Mouse (Mus musculus): ENCODE results near the gene Abcg5.
A peak's percentile ranks its signal among the peaks of the same experiment; 100 is the strongest.

The Abcg5 gene

DNA sequence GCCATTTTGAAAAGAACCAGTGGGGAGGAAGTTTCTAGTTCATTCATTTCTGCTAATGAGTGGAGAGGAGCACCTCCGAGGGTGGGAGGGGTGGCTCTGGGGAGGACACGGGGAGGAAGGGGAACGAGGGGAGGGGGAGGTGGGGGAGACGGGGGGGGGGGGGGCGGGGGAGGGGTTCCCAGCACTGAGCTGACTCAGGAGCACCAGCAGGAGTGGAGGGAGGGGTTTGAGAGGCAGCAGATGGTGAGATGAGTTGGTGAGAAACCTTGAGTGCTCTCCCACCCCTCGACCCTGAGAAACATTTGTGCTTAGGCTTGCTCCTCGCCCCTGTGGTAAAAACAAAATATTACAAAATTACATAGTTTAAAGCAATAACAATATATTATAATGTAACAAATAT, 36.9 kb downstream of the Abcg5 start:
- no peak for DNase-seq (ENCODE audit: low read depth in 1 of 2, low spot score in 2 of 2)

DNA sequence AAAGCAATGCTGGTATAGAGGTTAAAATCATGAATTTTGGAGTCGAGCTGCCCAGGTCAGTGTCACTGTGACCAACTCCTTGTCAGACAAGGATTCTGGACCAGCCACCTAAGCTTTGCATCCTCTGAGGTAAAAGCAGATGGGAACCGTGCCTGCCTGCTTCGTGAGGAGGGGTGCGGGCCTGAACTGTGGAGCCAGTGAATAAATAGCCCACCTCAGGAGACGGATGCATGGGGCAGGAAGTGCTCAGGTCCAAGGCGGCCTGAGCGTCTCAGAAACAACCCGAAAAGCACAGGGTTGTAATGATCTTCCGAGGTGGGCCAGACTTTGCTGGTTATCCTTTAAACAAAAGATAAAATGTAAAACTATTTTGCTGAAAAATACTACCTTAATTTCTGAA, 37.7 kb downstream of the Abcg5 start:
- DNase-seq (ENCODE audit: low read depth in 1 of 2, low spot score in 2 of 2) = no peak

DNA sequence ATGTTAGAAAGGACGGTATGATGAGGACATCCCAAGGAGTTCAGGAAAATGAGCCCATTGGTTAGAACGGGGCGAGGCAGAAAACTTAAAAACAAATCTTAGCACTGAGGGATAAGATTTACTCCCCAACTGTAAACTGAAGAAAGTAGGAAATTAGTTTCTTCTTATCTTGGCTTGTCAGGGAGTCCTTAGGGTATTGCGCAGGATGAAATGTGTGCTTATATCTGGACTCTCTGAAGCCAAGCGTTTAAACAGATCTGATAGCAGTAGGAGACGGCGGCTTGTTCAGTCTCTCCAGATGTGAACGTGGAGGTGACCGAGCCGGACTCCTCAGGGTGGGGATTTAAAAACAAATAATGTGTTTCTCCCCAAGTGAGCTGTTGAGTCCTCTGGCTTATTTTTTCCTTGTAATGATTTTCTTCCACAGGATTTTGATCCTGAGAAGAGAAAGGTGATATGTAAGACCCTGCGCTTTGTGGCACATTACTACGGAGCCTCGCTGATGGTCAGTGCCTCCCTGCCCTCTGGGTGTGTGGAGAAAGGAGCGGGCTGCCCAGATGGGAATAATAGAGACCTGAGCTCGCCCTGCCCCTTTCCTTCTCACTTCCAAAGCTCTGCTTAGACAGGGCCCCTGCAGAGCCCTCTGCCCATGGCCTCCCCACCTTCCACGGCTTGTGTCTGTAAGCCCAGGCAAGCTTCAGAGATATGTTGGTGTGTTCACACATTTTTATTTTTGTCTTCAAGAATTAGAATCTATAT, 38.3 kb downstream of the Abcg5 start:
- DNase-seq (ENCODE audit: low read depth in 1 of 2, low spot score in 2 of 2) = no peak

DNA sequence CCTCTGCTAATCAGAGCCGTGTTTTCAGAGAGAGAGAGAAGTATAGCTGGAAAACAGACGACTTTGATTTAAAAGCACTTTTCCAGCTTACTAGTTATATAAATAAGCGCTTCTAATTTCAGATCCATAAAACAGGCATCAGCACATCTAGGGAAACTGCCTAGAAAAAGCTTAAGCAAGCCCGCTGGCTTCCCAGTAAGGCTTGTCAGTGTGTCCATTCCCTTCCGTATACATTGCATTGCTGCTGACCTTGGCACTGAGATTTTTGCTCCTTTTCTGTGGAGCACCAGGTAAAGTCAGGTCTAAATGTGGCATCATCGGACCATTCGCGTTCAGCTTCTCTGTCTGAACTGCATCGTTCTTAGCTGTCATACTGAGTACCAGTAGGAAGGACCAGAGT, 40.5 kb downstream of the Abcg5 start:
- no peak for DNase-seq (ENCODE audit: low read depth in 1 of 2, low spot score in 2 of 2)

DNA sequence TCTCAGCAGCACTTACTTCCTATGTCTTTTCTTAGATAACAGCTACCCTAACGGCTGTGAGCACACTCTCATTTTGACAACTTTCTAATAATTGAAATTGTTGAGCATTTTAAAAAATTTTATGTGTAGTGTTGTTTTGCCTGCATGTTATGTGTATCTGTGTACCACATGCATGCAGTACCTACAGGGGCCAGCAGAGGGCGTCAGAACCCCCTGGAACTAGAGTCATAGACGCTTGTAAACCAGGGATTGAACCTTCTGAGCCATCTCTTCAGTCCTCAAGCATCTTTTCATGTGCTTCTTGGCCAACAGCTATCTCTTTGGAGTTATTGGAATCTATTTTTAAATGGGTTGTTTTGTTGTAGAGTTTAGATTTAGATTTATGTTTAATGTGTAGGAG, 40.9 kb downstream of the Abcg5 start:
- DNase-seq (ENCODE audit: low read depth in 1 of 2, low spot score in 2 of 2) = peak; percentile 34 to 62

DNA sequence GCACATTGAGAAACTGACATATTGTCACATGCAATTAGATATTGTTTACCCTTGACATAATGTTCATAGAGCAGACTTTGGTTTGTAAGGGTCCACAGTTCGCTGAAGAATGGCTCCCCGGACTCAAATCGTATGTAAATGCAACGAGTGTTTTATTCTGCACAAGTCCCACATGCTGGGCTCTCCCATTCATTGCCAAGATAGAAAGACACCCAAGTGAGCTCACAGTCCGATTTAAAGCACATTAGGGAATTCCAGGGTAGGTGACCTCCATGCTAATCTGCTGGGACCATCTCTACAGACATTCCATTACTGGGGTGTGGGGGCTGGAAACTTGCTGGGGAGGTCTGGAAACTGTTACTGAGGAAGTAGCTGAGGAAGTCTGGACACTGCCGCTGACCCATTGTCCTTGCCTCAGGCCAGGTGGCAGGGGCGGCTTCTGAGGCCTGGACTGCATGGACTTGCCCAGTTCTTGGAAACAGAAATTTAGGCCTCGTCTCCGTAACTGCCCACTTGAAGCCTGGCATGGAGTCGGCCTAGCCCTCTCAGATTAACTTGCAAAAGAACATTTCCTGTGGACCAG, 42.9 kb downstream of the Abcg5 start:
- no peak for DNase-seq (ENCODE audit: low read depth in 1 of 2, low spot score in 2 of 2)

DNA sequence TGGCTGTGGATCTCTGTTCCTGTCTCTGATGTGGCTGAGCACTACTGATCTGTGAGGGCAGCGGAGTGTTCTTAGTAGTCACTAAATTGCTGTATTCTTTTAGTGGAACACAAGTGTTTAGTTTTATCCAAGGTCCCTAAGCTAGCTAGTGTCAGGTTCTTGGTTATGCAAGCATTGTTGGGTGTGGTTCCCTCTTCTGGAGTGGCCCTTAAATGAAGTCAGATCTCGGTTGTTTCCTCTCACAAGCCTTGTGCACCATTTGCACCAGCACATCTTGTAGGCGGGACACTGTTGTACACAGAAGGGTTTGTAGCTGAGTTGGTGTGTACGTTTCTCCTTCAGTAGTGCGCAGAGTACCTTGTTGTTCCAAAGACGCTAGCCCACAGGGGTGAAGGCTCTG, 44.8 kb downstream of the Abcg5 start:
- DNase-seq (ENCODE audit: low read depth in 1 of 2, low spot score in 2 of 2) = no peak

DNA sequence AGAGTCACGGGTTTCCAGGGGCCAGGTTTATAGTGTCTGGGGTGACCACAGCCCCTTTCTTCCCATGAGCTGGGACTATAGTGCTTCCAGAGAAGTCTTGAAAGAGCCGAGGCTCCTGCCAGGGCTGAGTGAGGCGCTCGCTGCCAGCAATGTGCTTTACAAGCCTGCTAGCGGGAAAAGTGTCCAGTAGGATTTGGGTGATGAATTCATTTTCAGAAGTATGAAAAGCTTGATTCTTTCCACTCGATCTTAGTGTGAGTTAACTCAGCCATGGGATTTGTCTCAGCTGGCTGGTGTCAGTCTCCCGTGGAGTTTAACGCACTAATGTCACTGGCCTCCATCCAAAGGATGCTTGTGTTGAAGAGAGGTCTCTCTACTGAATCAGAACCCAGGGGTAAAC, 46.5 kb downstream of the Abcg5 start:
- DNase-seq (ENCODE audit: low read depth in 1 of 2, low spot score in 2 of 2) = no peak

DNA sequence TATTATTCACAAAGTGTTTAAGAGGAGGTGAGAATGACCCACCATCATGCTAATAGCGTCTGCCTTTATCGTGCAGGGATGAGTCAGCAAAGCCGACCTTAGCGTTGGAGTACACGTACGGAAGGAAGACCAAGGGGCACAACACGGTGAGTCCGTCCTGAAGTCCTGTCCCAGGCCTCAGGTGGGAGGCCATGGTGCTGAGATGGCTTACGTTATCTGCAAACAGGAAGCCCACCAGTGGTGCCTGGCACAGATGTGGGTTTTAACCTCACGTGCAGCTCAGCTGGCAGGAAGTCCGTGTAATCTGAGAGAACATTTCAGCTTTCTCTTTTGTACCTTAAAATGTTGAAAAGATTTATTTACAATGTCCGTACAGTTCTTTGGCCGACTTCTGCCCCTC, 49.4 kb downstream of the Abcg5 start:
- DNase-seq (ENCODE audit: low read depth in 1 of 2, low spot score in 2 of 2) = no peak

DNA sequence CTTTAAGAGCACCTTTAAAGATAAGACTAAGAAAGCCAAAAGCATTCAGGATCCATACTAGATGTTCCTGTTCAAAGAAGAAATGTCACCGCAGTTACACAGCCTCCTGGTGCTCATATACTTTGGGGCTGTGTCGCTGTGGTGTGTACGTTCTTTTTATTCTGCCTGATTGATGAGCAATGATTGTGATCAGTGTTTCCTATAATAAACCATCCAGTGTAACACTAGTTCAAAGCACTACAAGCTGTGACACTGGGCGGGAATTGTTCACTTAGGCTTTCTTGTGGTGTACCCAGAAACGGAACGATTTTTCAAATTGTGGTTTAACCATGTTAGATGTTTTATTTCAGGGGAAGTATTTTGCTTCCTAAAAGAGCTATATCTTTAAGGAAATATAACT, 51.0 kb downstream of the Abcg5 start:
- DNase-seq (ENCODE audit: low read depth in 1 of 2, low spot score in 2 of 2) = no peak

DNA sequence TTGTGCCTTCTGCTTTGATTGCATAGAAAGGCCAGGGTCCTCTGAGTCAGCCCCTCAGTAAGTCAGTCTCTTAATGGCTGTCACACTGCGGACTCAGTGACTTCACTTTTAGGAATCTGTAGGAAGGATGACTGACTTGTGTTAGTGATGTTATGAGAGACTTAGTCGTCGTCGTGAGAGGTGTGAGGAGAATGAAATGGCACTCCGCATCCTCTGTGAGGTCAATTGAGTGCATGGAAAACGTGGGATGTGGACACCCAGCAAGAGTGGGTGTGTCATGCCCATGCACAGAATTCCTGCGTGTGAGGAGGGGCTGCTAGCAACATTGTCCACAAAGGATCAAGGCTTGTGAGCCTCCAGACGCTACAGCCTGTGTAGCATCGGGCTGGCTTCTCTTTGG, 54.2 kb downstream of the Abcg5 start:
- no peak for DNase-seq (ENCODE audit: low read depth in 1 of 2, low spot score in 2 of 2)

DNA sequence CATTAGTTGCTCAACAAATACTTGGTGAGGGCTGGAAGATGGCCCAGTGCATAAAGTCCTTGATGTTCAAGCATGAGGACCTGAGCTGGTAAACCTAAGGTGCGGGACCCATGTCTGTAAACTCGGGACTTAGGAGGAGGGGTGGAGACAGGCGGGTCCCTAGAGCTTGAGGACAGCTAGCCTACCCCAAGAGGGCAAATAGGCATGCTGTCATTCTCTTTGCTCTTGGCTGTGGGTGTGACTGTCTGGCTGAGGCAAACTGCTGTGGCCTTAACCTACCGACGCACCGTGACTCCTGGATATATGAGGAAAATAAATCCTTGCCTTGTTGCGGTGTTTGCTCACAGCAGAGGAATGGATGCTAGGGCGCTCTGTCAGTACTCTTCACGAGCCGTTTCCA, 55.1 kb downstream of the Abcg5 start:
- DNase-seq (ENCODE audit: low read depth in 1 of 2, low spot score in 2 of 2) = no peak

DNA sequence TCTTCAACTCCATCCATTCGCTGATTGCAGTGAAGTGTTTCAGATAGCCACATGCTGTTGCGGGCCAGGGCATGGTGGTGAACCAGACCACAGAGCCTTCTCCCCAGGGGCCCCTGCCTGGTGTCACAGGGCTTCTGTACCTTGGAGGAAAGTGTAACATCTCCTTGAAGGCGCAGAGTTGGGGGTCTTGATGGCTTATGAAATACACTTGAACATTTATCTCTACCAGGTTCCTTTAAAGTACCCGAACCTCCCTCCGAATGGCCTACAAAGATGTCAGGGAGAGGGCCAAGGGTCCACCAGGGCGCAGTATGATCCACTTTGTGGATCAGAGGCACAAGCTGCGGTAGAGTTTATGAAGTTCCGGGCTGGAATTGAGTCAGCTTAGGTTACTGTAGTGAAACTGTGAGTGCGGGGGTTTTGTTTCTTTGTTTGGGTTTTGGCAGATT, 55.9 kb downstream of the Abcg5 start:
- DNase-seq (ENCODE audit: low read depth in 1 of 2, low spot score in 2 of 2) = no peak

DNA sequence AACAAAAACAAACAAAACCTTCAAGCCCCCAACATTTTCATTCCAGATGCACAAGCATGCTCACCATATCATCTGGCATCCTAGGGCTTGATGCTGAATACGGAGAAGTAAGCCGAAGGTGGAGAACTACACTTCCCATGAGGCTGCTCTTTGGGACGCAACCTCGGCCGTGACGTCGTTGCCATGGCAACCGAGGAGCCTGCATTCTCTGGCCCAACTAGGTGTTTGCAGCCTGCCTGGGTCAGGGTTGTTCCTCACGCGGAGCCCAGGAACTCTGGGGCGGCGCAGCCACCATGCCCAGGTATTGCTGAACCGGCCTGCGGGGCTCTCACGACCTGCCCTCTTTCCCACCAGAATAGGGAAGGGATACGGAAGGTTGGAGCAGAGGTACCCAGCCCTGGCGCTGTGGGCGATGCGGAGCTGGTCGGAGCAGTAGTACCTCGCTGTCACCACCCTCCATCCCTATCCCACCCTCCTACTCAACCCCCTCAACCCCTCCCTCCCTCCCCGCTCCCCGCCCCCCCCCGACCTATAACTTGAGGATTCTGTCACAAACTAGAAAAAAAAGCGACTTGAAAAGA, 56.4 kb downstream of the Abcg5 start, which contains the start of gene Dync2li1:
Gene Dync2li1, plus strand, starts transcription at position 221 of the 581 bp plus-strand sequence.
- peak; percentile 40 to 63 for DNase-seq (ENCODE audit: low read depth in 1 of 2, low spot score in 2 of 2)

DNA sequence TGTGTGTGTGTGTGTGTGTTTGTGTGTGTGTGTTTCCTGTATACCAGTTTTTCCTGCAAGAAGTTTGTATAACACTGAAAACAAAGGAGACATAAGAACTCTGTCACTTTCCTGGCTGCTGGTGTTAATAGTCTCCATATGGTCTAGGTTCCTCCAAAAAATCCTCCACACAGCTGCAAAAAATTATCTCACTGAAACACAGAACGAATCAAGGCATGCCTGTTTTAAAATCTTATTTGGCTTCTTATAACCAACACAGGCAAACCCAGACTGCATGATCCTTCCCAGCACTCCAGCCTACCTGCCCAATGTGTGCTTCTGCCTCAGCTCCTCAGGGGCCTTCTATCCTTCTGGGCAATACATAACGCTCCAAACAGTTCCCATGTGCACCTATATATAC, 59.9 kb downstream of the Abcg5 start:
- no peak for DNase-seq (ENCODE audit: low read depth in 1 of 2, low spot score in 2 of 2)

DNA sequence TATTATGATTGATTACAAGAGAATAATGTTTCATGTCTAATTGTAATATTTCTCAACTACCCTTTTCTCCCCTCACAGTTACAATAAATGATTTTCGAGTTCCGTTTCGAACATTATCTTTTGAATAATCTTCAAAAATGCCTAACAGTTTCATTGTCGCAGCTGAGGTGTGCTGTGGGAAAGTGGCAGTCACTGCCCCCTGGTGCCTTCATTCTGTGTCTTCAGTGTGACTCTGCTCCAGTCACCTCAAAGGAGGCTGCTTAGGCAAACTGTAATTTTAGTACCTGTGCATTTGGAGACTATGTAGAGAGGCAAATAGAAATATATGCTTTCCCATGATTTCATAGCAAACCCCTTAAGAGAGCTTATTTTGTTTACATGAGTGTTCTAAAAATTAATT, 60.8 kb downstream of the Abcg5 start:
- DNase-seq (ENCODE audit: low read depth in 1 of 2, low spot score in 2 of 2) = no peak

DNA sequence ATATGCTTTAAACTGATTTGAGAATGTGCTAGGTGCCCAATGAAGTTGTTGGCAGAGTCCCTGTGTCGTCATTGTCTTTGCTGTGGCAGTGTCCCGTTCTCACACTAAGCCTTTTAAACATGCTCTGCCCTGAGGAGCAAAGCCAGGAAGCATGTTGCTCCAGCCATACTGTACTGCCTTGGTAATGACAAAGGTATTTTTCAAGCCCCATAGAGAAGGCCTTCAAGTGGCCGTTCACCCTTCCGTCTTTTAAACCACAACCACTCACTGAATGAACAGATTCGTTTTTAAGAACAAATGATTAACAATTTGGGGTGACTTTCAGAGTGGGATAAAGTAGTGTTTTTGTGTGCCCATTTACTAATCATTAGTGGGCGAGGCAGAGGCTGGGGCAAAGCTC, 61.6 kb downstream of the Abcg5 start:
- DNase-seq (ENCODE audit: low read depth in 1 of 2, low spot score in 2 of 2) = no peak

DNA sequence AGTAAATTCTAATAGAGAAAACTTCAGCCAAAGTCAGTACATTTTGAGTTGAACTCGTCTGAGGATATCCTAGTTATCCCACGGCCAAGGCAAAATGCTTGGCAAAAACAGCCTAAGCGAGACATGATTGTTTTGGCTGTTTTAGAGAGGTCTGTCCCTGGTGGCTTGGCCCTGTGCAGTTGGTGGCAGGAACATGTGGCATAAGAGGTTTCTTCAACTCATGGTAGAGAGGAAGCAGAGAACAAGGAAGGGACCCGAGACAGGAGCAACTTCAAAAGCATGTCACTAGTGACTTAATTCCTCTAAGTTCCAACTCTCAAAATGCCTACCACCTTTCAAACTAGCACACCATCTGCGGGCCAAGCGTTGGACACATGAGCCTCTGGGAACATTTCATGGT, 62.2 kb downstream of the Abcg5 start:
- no peak for DNase-seq (ENCODE audit: low read depth in 1 of 2, low spot score in 2 of 2)

DNA sequence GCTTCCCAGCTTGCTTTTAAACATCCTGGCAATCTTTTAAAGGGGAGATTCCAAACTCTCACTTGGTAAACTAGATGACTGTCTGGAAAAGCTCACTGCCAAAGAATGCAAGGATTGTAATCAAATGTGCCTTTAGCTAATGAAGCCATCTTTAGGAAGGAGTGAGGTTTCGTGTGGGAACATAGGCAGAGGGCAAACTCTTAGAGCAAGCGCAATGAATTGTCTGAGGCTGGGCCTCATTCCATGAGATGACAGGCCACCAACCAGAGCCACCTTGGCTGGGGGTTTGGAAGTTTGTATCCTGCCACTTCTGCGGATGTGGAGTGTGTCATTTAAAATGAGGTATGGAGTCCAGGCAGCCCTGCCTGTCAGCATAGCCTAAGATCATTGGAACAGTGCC, 62.7 kb downstream of the Abcg5 start:
- no peak for DNase-seq (ENCODE audit: low read depth in 1 of 2, low spot score in 2 of 2)

DNA sequence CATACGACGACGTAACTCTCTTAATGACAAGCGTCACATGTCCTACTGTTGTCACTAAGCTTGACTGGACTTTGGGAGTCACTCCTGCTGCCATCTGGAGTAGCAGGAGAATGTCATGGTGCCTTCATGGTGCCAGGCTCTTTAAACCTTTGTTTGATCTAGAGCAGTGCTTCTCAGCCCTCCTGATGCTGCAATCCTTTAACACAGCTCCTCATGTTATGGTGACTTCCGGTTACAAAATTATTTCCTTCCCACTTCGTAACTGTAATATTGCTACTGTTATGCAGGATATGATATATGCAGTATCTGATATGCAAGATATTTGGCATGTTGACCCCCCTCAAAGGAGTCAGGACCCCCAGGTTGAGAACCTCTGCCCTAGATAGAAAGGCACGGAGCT, 63.7 kb downstream of the Abcg5 start:
- DNase-seq (ENCODE audit: low read depth in 1 of 2, low spot score in 2 of 2) = no peak

DNA sequence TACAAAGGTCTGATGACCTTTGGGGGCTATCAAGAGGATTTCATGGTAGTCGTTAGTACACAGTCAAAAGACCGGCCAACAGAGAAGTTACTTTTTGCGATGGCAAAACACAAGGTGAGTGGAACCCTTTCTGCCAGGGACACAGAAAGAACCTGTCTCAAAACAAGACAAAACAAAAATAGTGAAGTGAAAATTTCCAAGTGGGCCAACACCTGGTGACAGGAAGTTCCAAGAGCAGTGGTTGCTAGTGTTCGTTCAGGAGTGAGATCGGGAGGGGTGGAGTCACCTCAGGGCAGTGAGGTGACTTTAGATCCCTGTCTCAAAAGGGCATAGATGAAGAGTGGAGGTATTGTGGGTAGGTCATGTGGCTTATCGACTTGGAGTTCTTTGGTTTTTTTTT, 64.9 kb downstream of the Abcg5 start:
- no peak for DNase-seq (ENCODE audit: low read depth in 1 of 2, low spot score in 2 of 2)

DNA sequence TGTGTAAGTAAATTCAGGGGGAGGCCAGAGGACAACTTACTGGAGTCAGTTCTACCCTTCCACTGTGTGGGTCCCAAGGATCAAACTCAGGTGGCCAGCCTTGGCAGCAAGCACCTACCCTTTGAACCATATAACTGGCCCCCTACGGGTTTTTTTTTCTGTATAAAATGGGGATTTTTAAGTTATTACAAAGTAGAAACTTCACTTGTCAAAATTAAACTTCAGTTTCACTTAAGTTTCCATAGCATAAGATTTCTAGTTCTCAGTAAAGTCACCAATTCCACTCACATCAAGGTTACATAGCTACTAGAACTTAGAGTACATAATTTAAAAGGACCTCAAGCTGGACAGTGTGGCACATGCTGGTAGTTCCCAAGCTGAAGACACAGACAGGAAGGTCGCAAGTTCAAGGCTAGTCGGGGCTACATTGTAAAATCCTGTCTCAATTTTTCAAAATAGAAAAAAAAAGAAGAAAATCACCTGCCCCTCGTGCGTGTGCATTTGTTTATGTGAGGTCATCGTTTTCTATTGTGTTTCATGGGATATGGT, 66.2 kb downstream of the Abcg5 start:
- DNase-seq (ENCODE audit: low read depth in 1 of 2, low spot score in 2 of 2) = no peak

Data from monocyte, adult 2 months (primary cell).